Mouse (Mus musculus) thymus, postnatal 4 days (tissue): ENCODE data around the gene Hecw1.
A peak's percentile ranks its signal among the peaks of the same experiment; 100 is the strongest.

ENCODE experiments used
- DNase-seq: peaks from one replicate; pipeline ENCODE4 v3.0.0; 2021

The Hecw1 gene

GRCm38 (mm10) chr13:14522906-14523269, at the start of gene Hecw1:
Gene Hecw1, minus strand, starts transcription at chr13:14523228.
- no peak for DNase-seq

GRCm38 (mm10) chr13:14561336-14561735, 38.3 kb upstream of the Hecw1 start:
- DNase-seq = no peak

- no peak for DNase-seq
Measured at GRCm38 (mm10) chr13:14552628-14553027, 29.6 kb upstream of the Hecw1 start.

- no peak for DNase-seq
Measured at GRCm38 (mm10) chr13:14542860-14543259, 19.8 kb upstream of the Hecw1 start.

- peak; percentile 5 for DNase-seq
Measured at GRCm38 (mm10) chr13:14522128-14522905, 711 bp downstream of the Hecw1 start.

GRCm38 (mm10) chr13:14521746-14522127, 1.3 kb downstream of the Hecw1 start:
- DNase-seq = no peak

- DNase-seq = no peak
Measured at GRCm38 (mm10) chr13:14519605-14520004, 3.4 kb downstream of the Hecw1 start.

- no peak for DNase-seq
Measured at GRCm38 (mm10) chr13:14517478-14517877, 5.5 kb downstream of the Hecw1 start.

GRCm38 (mm10) chr13:14515106-14515505, 7.9 kb downstream of the Hecw1 start:
- no peak for DNase-seq

- DNase-seq = no peak
Measured at GRCm38 (mm10) chr13:14513934-14514333, 9.1 kb downstream of the Hecw1 start.

- DNase-seq = no peak
Measured at GRCm38 (mm10) chr13:14506765-14507164, 16.3 kb downstream of the Hecw1 start.

- DNase-seq = no peak
Measured at GRCm38 (mm10) chr13:14500251-14500650, 22.8 kb downstream of the Hecw1 start.

- DNase-seq = no peak
Measured at GRCm38 (mm10) chr13:14498780-14499179, 24.2 kb downstream of the Hecw1 start.

GRCm38 (mm10) chr13:14496954-14497353, 26.1 kb downstream of the Hecw1 start:
- no peak for DNase-seq

- DNase-seq = no peak
Measured at GRCm38 (mm10) chr13:14487812-14488211, 35.2 kb downstream of the Hecw1 start.

GRCm38 (mm10) chr13:14471121-14471520, 51.9 kb downstream of the Hecw1 start:
- no peak for DNase-seq

GRCm38 (mm10) chr13:14467517-14467916, 55.5 kb downstream of the Hecw1 start:
- no peak for DNase-seq

- no peak for DNase-seq
Measured at GRCm38 (mm10) chr13:14461036-14461435, 62.0 kb downstream of the Hecw1 start.

GRCm38 (mm10) chr13:14457043-14457442, 66.0 kb downstream of the Hecw1 start:
- DNase-seq = no peak

- no peak for DNase-seq
Measured at GRCm38 (mm10) chr13:14439540-14439939, 83.5 kb downstream of the Hecw1 start.

GRCm38 (mm10) chr13:14428845-14429553, 94.0 kb downstream of the Hecw1 start:
- no peak for DNase-seq

- DNase-seq = no peak
Measured at GRCm38 (mm10) chr13:14424836-14425235, 98.2 kb downstream of the Hecw1 start.

GRCm38 (mm10) chr13:14413405-14413804, 109.6 kb downstream of the Hecw1 start:
- no peak for DNase-seq

- DNase-seq = no peak
Measured at GRCm38 (mm10) chr13:14374470-14374869, 148.6 kb downstream of the Hecw1 start.
